Mouse (Mus musculus) induced T-regulatory cell, adult 2 months (primary cell): ENCODE results near the gene Prepl.
A peak's percentile ranks its signal among the peaks of the same experiment; 100 is the strongest.

Experiments
- DNase-seq: peaks from one replicate; pipeline ENCODE4 v3.0.0-alpha.2; 2012; ENCODE audit warnings: low read depth

Gene Prepl

GRCm38 (mm10) chr17:85090120-85091099 is at the start of gene Prepl, which contains the start of gene Camkmt:
Gene Prepl, minus strand, starts transcription at chr17:85090241.
Gene Camkmt, plus strand, starts transcription at chr17:85090552.
- DNase-seq, result peak; percentile 99

GRCm38 (mm10) chr17:85138393-85138792 is 48.4 kb upstream of the Prepl start:
- no peak for DNase-seq

- DNase-seq, result peak; percentile 70
Measured at GRCm38 (mm10) chr17:85116643-85117042, 26.6 kb upstream of the Prepl start.

- no peak for DNase-seq
Measured at GRCm38 (mm10) chr17:85113441-85113840, 23.4 kb upstream of the Prepl start.

- DNase-seq, result no peak
Measured at GRCm38 (mm10) chr17:85110640-85111039, 20.6 kb upstream of the Prepl start.

GRCm38 (mm10) chr17:85103310-85103709 is 13.3 kb upstream of the Prepl start:
- no peak for DNase-seq

GRCm38 (mm10) chr17:85101751-85102150 is 11.7 kb upstream of the Prepl start:
- no peak for DNase-seq

GRCm38 (mm10) chr17:85100232-85100631 is 10.2 kb upstream of the Prepl start:
- DNase-seq, result no peak

- DNase-seq, result no peak
Measured at GRCm38 (mm10) chr17:85098677-85099323, 8.8 kb upstream of the Prepl start.

- no peak for DNase-seq
Measured at GRCm38 (mm10) chr17:85096396-85096795, 6.4 kb upstream of the Prepl start.

- DNase-seq, result no peak
Measured at GRCm38 (mm10) chr17:85091762-85092161, 1.7 kb upstream of the Prepl start.

- no peak for DNase-seq
Measured at GRCm38 (mm10) chr17:85089621-85090020, 420 bp downstream of the Prepl start.

- DNase-seq, result peak; percentile 9
Measured at GRCm38 (mm10) chr17:85089011-85089410, 1.0 kb downstream of the Prepl start.

- DNase-seq, result no peak
Measured at GRCm38 (mm10) chr17:85088401-85088800, 1.6 kb downstream of the Prepl start.

- DNase-seq, result no peak
Measured at GRCm38 (mm10) chr17:85087591-85087990, 2.5 kb downstream of the Prepl start.

- no peak for DNase-seq
Measured at GRCm38 (mm10) chr17:85086501-85086900, 3.5 kb downstream of the Prepl start.

GRCm38 (mm10) chr17:85085335-85085734 is 4.7 kb downstream of the Prepl start:
- no peak for DNase-seq

- DNase-seq, result no peak
Measured at GRCm38 (mm10) chr17:85080781-85081180, 9.3 kb downstream of the Prepl start.

GRCm38 (mm10) chr17:85079276-85079675 is 10.8 kb downstream of the Prepl start:
- DNase-seq, result no peak

GRCm38 (mm10) chr17:85074083-85074482 is 16.0 kb downstream of the Prepl start:
- no peak for DNase-seq

GRCm38 (mm10) chr17:85073214-85073613 is 16.8 kb downstream of the Prepl start:
- DNase-seq, result no peak

- no peak for DNase-seq
Measured at GRCm38 (mm10) chr17:85072383-85072782, 17.7 kb downstream of the Prepl start.
